Mouse (Mus musculus): ENCODE results near the gene Vash2. TPM values are rescaled to one million over a fixed set of nuclear protein-coding genes. Genes with fewer than 3 reads are reported as not detected.

Gene Vash2
- total RNA-seq, 4 experiments from 2014 or later = 0.35 to 0.94 (median 0.68) TPM

DNA sequence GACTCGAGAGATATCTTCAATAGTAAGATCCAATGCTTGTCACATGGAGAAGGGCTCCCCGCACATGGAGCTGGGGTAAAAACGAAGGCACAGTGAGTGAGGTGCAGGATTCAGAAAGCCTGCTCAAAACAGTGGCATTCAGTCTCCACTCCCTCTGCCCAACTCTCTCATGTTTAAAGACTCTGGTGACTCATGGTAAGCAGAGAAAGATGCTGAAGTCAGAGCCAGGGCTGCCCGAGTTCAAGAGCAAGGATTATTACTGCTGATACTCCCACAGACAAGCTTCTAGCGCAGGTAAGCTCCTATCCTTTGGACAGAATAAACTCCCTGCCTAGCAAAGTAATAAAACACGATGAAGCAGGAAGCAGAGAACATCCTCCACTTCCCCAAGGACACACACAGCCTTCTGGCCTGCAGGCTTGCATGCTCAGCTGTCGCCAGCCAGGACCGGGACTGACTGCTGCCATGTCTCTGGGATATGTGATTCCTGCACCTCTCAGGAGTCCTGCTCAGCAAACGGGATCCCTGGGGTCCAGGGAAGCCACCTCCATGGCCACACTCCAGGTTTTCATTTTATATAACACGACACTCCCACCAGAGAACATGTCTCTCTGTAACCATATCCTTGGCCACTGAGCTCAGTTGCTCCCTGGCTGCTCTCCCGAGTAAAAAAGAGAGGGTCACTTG, 2.1 kb downstream of the Vash2 start:
- DNase-seq (ENCODE audit: low spot score in 2 of 2) = peak; percentile 33 to 34

DNA sequence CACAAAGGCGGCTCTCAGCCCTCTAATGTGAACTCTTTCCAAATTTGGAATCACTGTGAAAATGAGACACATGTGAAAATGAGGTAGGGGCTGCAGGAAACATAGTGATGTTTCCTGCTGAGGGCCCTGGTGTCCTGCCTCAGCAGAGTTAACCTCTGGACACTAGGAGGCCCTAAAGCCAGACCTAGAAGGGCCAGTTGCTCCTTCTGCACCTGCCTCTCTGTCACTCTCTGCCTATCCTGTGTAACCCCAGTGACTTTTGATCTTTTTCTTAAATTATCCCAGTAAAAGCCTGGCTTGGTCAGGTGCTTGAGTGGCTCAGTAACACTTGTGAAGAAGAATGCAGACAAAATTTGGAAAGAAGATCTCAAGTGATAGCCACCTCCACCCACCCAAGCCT, 4.3 kb downstream of the Vash2 start:
- no peak for DNase-seq (ENCODE audit: low spot score in 2 of 2)

DNA sequence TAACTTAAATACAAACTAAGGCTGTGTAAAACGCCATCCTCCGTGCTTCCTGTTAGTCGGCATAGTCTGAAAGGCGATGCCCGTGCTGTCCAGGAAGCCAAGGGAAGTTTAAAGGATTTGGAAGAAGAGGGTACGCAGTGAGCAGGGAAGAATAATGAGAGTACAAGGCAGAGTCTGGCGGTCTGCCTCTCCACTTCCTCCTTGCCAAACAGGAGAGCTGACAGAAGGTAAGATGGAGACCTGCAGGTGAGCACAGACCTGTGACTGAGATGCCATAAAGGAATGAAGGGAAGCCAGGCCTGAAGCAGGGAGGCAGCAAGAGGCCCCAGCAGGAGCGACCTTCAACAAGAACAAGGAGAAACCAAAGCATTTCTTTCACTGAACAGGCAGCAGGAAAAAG, 4.9 kb downstream of the Vash2 start:
- DNase-seq (ENCODE audit: low spot score in 2 of 2) = no peak

DNA sequence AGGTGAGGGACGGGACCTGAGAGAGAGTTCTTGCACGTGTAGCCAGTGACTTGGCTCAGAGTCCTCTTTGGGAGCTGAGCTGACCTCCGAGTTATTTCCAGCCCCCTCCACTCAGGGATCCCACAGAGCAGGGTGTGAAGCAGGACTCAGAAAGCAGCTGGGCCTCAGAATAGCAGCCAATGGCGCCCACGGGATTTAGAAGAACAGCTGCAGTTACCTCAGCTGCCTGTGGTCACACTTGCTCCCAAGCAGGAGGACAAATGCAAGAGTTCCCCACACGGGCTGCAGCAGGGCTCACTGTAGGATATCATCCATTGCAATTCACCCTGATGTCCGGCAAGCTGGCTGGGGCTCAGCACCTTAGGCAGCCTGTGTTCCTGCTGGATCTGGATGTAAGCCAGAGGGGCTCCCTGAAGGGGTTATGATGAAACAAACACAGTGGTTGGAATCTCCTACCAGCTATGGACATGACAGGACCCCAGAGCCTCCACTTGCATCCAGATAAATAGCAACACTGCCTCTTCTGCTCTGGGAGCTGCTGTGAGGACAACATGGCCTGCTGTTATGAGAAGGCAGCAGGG, 6.4 kb downstream of the Vash2 start:
- DNase-seq (ENCODE audit: low spot score in 2 of 2) = peak; percentile 37 to 60

DNA sequence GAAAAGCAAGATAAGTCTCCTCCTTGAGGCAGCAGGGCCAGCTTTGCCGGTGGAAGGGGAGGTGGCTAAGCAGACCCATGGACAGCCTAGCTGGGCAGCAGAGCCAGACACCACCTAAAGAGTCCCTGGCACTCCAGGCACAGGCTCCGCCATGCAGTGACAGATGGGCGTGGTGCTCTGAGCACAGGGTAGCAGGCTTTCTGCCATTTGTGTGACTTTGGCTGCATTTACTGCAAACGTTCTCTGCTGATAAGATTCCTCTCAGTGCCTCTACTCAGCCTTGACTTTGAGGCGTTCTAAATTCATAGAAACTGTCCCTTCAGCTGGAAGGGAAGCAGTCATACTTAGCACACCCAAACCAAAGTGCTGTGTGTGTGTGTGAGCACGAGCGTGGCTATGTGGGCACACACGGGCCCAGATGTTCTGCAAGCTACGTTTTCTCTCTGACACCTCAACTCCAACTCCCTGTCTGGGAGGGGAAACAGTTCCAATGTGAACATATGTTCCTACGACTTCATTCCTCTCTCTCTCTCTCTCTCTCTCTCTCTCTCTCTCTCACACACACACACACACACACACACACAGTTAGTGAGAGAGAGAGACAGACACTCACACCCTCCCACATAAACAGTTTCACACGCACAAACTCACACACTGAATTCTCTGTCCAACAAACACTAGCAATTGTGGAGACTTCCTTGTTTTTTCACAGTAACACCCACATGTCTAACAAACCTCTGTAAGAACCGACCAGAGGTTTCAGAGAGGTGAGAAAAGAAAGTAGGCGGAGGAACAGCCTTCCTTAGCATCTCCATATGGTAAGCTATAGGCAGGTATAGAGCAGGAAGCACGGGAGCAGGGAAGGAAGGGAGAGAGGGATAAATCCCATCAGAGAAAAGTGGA, 7.1 kb downstream of the Vash2 start:
- DNase-seq (ENCODE audit: low spot score in 2 of 2) = no peak

DNA sequence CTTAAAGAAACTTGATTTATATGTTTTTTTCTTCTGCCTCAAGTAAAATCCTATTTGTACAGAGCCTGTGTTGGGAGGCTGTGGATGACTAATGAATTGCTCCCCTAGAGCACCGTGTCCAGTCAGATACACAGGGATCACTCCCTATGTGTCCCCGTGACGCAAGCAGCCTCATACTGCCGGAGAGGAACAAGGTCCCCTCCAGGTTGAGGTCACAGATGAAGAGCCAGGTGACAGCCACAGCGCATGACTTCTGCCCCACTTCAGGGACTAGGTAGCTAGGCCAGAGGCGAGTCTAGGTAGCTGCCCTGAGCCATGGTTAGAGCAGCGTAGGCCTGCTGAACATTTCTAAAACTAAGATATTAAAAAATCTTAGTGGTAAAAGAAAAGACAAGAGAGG, 11.1 kb downstream of the Vash2 start:
- no peak for DNase-seq (ENCODE audit: low spot score in 2 of 2)

DNA sequence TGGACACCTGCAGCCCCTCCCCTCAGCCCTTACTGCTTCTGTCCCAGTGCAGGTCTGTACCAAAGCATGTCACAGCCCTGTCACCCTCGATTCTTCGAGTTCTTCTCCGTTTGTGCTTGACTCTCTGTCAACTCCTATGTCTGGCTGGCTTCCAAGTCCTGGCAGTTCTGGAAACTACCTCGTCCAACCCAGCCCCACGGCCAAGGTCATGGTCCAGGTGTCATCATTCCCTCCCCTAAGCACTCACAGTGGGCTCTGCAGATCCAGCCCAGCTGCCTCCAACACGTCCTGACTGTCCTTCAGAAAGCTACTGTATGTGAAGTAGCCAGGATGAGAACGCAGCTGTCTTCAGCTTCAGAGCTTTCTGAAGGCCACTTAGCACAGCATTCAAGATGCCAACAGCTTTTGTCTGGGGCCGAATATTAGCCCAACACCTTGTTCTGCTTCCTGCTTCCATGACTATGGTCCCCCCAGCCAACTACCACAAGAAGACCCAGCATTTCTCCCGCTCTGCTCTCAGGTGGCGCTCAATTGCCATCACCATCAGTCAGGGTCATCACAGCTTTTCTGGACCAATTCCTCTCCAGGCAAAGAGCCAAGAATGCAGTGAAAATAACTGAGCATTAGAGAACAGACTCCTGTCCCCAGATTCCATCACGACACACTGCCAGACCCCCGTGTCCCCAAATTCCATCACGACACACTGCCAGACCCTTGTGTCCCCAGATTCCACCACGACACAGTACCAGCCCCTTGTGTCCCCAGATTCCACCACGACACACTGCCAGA, 13.9 kb downstream of the Vash2 start:
- no peak for DNase-seq (ENCODE audit: low spot score in 2 of 2)

DNA sequence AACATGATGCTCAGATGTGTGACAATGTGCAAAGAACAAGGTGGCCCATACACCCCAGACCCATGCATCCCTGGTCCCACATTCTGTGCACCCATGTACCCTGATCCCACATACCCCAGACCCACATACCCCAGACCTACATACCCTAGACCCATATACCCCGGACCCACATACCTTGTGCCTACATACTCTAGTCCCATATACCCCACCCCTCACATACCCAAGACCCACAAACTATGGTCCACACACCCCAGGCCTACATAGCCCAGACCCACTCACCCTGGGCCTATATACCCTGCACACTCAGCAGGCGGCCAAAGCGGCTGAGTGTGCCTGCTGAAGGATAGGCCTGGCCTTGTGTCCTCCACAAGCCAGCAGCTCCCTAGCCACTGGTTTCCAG, 16.3 kb downstream of the Vash2 start:
- DNase-seq (ENCODE audit: low spot score in 2 of 2) = no peak

DNA sequence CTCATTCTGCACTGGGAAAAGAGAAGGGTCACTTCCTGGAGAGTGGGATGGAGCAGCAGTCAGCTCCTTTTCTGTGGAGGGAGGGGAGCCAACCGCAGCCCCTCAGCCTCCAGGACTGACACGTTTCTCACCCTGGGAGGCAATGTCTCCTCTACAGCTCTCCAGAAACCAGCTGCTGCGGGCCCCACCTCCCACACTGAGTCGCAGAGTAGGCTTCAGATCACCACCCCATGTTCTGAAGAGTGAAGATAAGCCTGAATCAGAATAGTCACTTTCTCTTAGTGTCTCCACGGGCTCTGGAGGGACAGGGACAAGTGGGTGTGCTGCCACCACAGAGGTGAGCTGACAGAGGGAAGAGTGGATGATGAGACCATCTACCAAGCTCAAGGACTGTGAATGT, 20.3 kb downstream of the Vash2 start:
- no peak for DNase-seq (ENCODE audit: low spot score in 2 of 2)

DNA sequence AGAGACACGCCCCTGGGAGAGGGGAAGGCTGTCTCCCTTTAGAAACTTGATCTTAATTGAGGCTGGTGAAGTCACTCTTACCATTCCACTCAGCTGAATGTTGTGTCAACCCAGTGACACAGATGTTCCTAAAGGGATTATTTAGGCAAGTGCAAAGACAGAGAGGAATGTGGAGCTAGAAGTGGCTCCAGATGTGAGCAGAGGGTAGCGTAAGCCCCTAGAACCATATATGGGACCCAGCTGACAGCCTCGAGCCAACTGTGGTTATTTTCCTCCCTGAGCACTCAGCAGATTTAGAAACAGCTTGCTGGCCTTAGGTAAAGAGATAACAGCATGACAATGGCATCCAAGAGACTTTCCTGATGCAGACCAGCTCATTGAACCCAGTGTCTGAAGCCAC, 26.1 kb downstream of the Vash2 start:
- no peak for DNase-seq (ENCODE audit: low spot score in 2 of 2)

DNA sequence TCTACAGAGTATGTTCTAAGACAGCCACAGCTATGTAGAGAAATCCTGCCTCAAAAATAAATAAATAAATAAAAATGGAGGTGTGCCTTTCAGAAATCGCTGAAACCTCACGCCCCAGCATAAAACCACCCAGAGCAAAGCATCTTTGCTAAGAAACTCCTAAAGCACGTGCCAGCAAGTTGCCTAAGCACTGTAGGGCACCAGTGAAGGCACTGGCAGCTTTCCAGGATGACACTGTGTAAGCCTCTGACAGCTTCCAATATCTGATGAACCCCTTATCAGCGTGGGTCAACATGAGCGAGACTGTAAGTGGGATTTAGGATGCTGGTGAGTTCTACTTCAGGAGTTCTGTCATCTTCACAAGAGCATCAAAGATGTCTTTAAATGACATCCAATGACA, 28.1 kb downstream of the Vash2 start:
- DNase-seq (ENCODE audit: low spot score in 2 of 2) = no peak

DNA sequence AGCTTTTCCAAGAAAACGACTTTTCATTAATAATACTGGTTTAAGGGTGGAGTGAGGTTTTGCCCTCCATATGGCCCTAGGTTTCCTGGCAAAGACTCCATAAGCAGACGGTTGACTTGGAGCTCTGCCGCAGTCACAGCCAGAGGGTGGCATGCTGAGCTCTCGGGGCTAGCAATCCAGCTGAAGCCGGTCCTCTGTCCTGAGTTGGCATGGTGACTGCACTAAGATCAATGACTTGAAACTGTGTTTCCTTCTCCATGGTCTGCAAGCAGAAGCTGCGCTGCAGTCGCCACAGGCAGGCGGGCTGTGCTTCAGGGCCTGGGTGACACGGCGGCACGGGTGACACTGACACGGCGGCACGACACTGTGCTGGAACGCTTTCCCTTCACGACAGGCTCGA, 30.2 kb downstream of the Vash2 start:
- DNase-seq (ENCODE audit: low spot score in 2 of 2) = no peak

DNA sequence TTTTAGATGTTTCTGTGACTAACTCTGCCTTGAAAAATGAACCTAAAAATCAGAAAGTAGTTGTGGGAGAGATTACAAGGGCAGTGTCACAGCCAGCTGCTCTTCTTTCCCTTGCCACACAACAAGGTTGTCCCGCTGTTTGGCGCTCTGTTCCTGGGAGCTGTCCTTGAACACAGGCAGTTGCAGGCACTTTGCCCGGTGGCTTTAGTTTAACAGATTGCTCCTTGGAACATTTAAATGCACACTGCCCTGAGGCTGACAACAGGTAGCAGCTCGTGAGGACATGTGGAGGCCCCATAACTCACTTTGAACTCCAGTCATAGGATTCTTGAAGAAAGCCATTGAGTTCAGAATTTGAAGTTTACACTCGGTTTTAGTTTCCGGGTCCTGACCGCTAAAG, 30.7 kb downstream of the Vash2 start:
- no peak for DNase-seq (ENCODE audit: low spot score in 2 of 2)

DNA sequence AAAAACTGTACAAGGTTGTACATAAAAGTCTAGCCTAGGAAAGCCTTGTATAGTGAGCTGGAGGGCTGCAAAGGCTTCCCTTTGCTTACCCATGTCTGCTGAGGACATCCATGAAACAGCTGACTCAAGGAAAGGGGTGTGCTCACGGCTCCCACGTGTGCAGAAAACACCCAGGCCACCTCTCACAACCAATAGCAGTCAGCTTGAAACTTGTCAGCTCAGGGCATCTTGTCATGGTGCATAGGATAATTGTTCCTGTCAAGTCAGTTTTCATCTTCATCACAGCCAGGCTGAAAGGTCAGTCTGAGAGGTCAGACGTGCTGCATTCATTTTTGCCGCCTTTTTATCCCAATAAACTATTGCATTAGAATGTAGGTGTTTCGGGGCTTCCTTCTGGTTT, 31.1 kb downstream of the Vash2 start:
- DNase-seq (ENCODE audit: low spot score in 2 of 2) = no peak

DNA sequence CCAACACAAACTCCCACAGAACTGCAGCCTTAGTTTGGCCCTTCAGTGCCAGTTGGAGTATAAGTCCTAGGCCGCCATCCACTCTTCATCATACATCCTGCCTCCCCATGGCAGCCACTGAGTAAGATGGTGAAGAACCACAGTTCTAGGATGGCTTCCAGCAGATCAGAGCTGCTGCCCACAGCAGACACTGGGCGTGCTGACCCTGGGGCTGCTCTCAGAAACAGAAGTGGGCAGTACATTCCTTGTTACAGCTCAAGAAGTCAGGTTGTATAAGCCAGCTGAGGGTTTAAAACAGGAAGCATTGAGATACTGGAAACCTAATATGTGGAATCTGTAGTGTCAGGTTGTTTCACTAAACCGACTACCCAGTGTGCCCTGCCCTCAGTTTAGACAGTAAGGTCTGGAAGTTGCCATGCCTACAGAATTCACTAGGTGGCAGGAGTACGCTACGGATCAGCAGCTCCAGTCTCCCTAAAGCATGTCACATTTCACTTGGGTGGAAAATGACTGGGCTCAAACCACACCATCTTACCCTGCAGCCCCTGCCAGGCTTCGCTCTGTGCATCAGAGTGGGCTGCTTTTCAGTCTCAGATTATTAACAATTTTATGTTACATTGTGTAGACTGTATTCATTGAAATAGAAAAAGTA, 34.9 kb downstream of the Vash2 start:
- DNase-seq (ENCODE audit: low spot score in 2 of 2) = peak; percentile 51 to 53

DNA sequence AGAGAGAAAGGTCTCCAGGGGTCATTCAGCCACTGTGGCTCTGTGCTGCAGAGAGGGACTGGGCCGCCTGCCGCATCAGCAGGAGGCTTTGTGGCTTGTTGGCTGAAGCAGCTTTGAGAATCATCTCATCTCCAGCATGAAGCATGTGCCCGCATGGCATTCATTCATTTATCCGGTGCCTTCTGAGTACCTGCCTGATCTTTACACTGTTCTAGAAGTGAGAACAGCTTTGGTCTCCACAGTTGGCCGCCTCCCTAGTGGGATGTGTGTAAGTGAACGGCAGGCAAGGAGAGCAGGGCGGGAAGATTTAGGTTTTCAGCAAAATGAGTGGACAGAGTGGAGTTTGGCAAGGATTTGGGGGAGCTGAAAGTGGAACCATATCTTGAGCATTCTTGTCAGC, 39.3 kb downstream of the Vash2 start:
- DNase-seq (ENCODE audit: low spot score in 2 of 2) = no peak

DNA sequence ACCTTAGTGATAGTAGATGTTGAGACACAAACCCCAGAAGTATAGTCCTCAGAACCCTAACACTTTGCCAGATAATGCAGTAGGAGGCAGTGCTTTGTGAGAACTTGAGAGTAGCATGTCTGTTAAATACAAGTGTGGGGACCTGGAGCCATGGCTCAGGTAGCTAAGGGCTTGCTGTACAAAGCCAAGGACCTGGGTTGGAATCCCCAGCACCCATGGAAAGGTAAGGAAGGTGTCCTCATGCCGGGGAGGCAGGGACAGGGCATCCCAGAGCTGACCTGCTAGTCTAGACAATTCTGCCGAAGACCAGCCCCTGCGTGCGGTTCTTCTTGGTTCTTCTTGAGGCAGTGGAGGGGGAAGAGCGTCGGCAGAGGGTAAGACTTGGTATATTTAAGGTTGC, 48.9 kb downstream of the Vash2 start:
- DNase-seq (ENCODE audit: low spot score in 2 of 2) = no peak

DNA sequence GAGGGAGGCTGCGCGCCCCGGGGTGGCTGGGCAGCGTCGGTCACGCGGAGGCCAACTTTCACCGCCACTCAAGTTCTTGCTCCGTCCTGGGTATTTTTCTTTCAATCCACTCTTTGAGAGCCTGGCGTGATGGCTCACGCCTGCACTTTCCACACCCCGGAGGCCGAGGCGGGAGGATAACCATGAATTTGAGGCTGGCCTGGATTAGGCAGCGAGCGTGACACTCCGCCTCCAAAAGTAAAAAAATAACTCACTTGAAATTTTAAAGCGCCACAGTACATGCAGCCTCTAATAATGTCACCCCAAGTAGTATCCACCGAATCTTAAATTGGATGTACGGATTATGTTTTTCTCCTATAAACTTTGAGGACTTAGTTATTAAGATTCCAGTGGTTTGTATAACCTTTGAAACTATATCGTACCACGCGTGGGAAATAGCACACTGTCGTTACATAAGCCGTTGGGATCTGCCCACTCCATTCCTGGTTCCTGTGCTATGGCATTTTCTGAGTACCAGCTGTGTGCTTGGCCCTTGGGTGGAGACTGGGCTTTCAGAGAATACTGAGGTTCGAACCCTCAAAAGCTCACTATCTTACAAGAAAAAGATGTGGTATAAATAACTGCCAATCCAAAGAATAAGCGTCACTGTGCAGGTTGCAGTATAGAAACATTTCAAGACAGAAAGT, 49.9 kb downstream of the Vash2 start:
- peak in 1 of 2 experiments; percentile 23 for DNase-seq (ENCODE audit: low spot score in 2 of 2)

DNA sequence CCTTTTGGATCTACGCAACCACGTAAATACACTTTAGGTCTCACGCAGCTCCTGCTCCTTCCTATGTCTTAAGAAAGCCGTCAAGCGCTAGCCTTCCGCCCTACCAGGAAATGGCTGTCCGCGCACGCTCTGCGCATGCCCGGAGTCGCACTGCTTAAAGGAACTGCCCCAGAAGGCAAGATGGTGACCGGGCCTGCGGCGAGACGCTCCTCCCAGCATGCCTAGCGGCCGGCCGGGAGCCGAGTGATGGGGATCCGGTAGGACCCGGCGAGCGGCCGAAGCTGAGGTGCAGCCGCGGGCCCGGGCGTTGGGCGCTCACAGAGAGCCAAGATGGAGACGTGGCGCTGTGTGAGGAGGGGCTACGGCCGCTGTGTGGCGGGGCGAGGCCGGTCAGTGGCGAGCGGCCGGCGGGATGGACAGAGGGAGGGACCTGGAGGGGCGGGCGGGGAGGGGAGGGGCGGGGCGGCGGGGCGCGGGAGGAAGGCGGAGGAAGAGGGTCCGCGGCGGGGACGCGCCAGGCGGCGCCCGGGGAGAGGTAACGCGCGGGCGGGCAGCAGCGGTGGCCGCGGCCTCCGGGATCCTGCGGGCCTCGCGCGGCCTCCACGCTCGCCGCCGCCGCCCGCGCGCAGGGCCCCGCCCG, 50.6 kb downstream of the Vash2 start:
- DNase-seq (ENCODE audit: low spot score in 2 of 2) = peak; percentile 96 to 98

DNA sequence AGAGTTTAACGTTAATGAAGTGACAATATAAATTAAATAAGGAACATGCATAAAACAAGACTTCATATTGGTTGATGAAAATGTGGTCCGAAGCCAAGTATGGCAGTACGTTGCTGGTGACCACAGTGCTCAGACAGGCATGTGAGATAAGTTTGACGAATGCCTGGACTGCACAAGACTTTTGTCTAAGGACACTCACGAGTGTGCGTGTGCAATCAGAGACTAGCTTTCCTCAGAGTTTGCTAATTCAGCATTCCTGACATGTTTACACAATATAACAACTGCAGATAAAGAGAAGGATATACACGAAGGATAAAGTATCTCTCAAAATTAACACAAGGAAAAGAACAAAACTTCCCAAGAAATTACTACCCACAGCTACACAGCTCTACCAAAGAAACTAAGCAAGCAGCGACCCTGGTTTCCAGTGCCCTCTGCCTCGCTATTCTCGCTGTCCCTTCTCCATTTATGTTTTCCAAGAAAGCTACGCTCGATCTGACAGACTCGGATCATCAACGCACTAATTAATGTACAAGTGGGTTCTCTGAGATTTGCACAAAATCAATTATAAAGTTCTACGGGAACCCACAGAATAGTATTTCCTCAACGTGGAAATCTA, 51.2 kb downstream of the Vash2 start:
- DNase-seq (ENCODE audit: low spot score in 2 of 2) = no peak
